In the genomic region with DNA sequence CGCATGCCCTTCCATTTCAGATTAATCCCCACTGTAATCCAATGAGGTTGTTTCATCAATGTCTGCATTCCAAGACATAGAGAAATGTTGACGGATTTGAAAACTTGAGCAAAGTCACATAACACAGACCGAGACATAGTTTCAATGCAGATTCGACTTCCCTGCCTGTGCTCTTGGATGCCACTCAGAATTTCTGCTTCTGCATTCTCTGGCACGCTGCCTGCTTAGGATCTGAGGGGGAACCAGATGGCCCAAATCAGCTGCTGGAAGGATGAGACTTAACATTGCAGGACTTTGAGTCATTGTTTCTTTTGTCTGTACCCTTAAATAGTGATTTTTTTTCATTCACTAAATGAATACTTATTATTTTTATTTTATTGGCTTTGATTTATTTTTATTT, we compare ENCODE assay signal across 9 mouse cellular contexts.
A peak's percentile ranks its signal among the peaks of the same experiment; 100 is the strongest.
DNase-seq lines count a peak whose midpoint lies in the region; ATAC-seq lines count a peak whose summit lies in the region.
"Had no signal": no experiment of that assay in that cellular context is flagged by ENCODE, and none has a peak within 500 bp of the region (broad histone marks: within the 10 kb centered on the region; RNA-seq: fewer than 3 reads in every experiment).

No protein-coding gene starts in this region.

- no peak overlapping the region for H3K9ac ChIP-seq in heart, embryonic 12.5 days

- no peak overlapping the region for H3K27ac ChIP-seq in heart, embryonic 12.5 days (ENCODE audit: poor library complexity, severe bottlenecking)

- intact Hi-C loops in left cerebral cortex, postnatal 10 days (cut with DNase I), result no loop called here

- no peaks in the 10 kb centered on the region for H3K27me3 ChIP-seq in heart, embryonic 12.5 days (replicated peaks)

- H3K4me2 ChIP-seq in heart, embryonic 12.5 days, result no peak overlapping the region
- H3K4me2 ChIP-seq: liver, embryonic 11.5 days had no signal

- peak; percentile 11 for DNase-seq in heart, adult 8-10 months (ENCODE audit: low spot score)
- peak; percentile 93 for DNase-seq in Muller cell, postnatal 12 days (ENCODE audit: inconsistent ontology term)
- DNase-seq in left cerebral cortex, postnatal 10 days (ENCODE audit: extremely low spot score in 1 of 2, low spot score in 2 of 2), result peak; percentile 59 to 80
- DNase-seq in thymus, postnatal 36 days, result no peak
- DNase-seq in thymus, postnatal 14 days, result no peak
- DNase-seq in embryo, embryonic 11 days, result no peak

- no peak for ATAC-seq in heart, embryonic 12.5 days (ENCODE audit: insufficient number of reproducible peaks, low FRiP score)
- peak; percentile 77 for ATAC-seq in frontal cortex, adult (ENCODE audit: low TSS enrichment)

- 69% methylated on average over 5 of the region's 5 CpGs for WGBS in heart, embryonic 12.5 days

- no peak overlapping the region for H3K4me3 ChIP-seq in heart, embryonic 12.5 days

- H3K4me1 ChIP-seq in heart, embryonic 12.5 days (replicated peaks), result no peaks in the 10 kb centered on the region

- H3K9me3 ChIP-seq in heart, embryonic 12.5 days (replicated peaks), result 0 out of 2 replicates have a peak, but pooled peaks cover 2% of the 10 kb centered on the region

- H3K36me3 ChIP-seq in heart, embryonic 12.5 days, result no peaks in the 10 kb centered on the region

Comparison
In these comparisons a context has a peak if more than half of its experiments do, and no peak if none do; other contexts are left out.
1. DNase-seq: peak in heart, adult 8-10 months (single experiment), Muller cell, postnatal 12 days (single experiment) and left cerebral cortex, postnatal 10 days (2 of 2); none in thymus, postnatal 36 days (0 of 2), thymus, postnatal 14 days (single experiment) and embryo, embryonic 11 days (single experiment).